Mouse (Mus musculus) kidney, postnatal 0 days (tissue): ENCODE measurements around the gene Drd1. TPM values are rescaled to one million over a fixed set of nuclear protein-coding genes. Genes with fewer than 3 reads are reported as not detected.

Experiments used
- ATAC-seq: fragments of 200-750 bp; cut with Nextera tagmentation; replicated peaks from 2 replicates; pipeline ENCODE4 v1.8.0; 2017; ENCODE audit warnings: low read depth, moderate number of reproducible peaks, moderate TSS enrichment, moderate library complexity; ENCODE audit not compliant: low FRiP score
- DNase-seq: peaks from one replicate; pipeline ENCODE4 v3.0.0-alpha.2; 2016; ENCODE audit warnings: low spot score
- H3K27ac ChIP-seq: fragments of 300-500 bp; sonication (generic); 2 replicates; pipeline ENCODE4 v1.5.1; 2014; ENCODE audit warnings: mild to moderate bottlenecking
- H3K27me3 ChIP-seq: fragments of 300-500 bp; sonication (generic); 2 replicates; pipeline ENCODE4 v1.6.1; 2014; ENCODE audit warnings: low read length, mixed read lengths; ENCODE audit not compliant: insufficient read depth
- H3K36me3 ChIP-seq: fragments of 300-500 bp; sonication (generic); 2 replicates; pipeline ENCODE4 v1.6.1; 2014; ENCODE audit warnings: low read length, mixed read lengths; ENCODE audit not compliant: insufficient read depth
- H3K4me1 ChIP-seq: fragments of 300-500 bp; sonication (generic); replicated peaks from 2 replicates; pipeline ENCODE4 v1.6.1; 2014; ENCODE audit warnings: antibody characterized with exemption, low read length, mixed read lengths; ENCODE audit not compliant: insufficient read depth
- H3K4me2 ChIP-seq: fragments of 300-500 bp; sonication (generic); 2 replicates; pipeline ENCODE4 v1.6.1; 2014; ENCODE audit warnings: mild to moderate bottlenecking, low read length, moderate library complexity, mixed read lengths
- H3K4me3 ChIP-seq: fragments of 300-500 bp; sonication (generic); replicated peaks from 2 replicates; pipeline ENCODE4 v1.5.1; 2014; ENCODE audit warnings: low read depth, low read length
- H3K9ac ChIP-seq: fragments of 300-500 bp; sonication (generic); 2 replicates; pipeline ENCODE4 v1.6.1; 2014; ENCODE audit warnings: low read depth, low read length
- H3K9me3 ChIP-seq: fragments of 300-500 bp; sonication (generic); replicated peaks from 2 replicates; pipeline ENCODE4 v1.6.1; 2016; ENCODE audit warnings: low read length, inconsistent platforms, mixed read lengths
- CTCF ChIP-seq: IDR thresholded peaks from 2 replicates; pipeline ENCODE4 v1.5.1; 2016; ENCODE audit warnings: antibody characterized with exemption, low read depth, mild to moderate bottlenecking, moderate library complexity
- WGBS: fragments of 180-500 bp; shearing (Covaris S2); extraction: QIAGEN DNeasy Blood & Tissue Kit; methylation state at CpG from one replicate; pipeline ENCODE4 v1.1.7; 2014; 5-methylcytosine and 5-hydroxymethylcytosine counted together
- polyA plus RNA-seq: library from polyadenylated mRNA; unstranded; fragments of >200 nt; fragmentation: Nextera tagmentation; extraction: Ambion mirVana; gene quantifications from 2 replicates; pipeline ENCODE4 v1.2.1, GENCODE M21; 2015

Drd1 gene
- polyA plus RNA-seq, 1 experiment from 2014 or later: 0.33 TPM

GRCm38 (mm10) chr13:54051641-54052040 lies 3.9 kb downstream of the Drd1 start:
- 0 out of 2 replicates have a peak, but pooled peaks cover 4% of the 10 kb centered on the region for H3K27me3 ChIP-seq
- DNase-seq (no peak), ATAC-seq (no peak)
- H3K4me2 ChIP-seq: no peak overlapping the region
- TF ChIP-seq CTCF: no peak
- no peak overlapping the region for H3K9ac ChIP-seq
- 57% methylated on average over 7 of the region's 7 CpGs for WGBS
- H3K4me1 ChIP-seq: no peaks in the 10 kb centered on the region
- H3K4me3 ChIP-seq: no peak overlapping the region
- no peak overlapping the region for H3K27ac ChIP-seq
- H3K9me3 ChIP-seq: no peaks in the 10 kb centered on the region
- H3K36me3 ChIP-seq: no peaks in the 10 kb centered on the region

GRCm38 (mm10) chr13:54048679-54049352 lies 6.7 kb downstream of the Drd1 start:
- no peaks in the 10 kb centered on the region for H3K27me3 ChIP-seq

GRCm38 (mm10) chr13:54040256-54040655 lies 15.2 kb downstream of the Drd1 start:
- Histone ChIP-seq H3K4me3 (no peak overlapping the region), H3K27me3 (no peaks in the 10 kb centered on the region), H3K9ac (no peak overlapping the region), H3K27ac (no peak overlapping the region), H3K4me2 (no peak overlapping the region), H3K36me3 (no peaks in the 10 kb centered on the region), H3K9me3 (no peaks in the 10 kb centered on the region), H3K4me1 (no peaks in the 10 kb centered on the region)
- TF ChIP-seq CTCF: 0 out of 2 replicates have a peak, but pooled peaks have one; percentile 2
- WGBS: 92% methylated on average over 2 of the region's 2 CpGs
- ATAC-seq (no peak), DNase-seq (no peak)

More at GRCm38 (mm10) chr13:54048679-54049352, 6.7 kb downstream of the Drd1 start:
- H3K36me3 ChIP-seq: no peaks in the 10 kb centered on the region
- no peak for ATAC-seq
- no peak overlapping the region for H3K27ac ChIP-seq
- WGBS: 61% methylated on average over 7 of the region's 7 CpGs
- no peaks in the 10 kb centered on the region for H3K4me1 ChIP-seq
- no peak overlapping the region for H3K4me3 ChIP-seq
- no peaks in the 10 kb centered on the region for H3K9me3 ChIP-seq
- no peak overlapping the region for H3K4me2 ChIP-seq
- H3K9ac ChIP-seq: no peak overlapping the region
- no peak for DNase-seq
- TF ChIP-seq CTCF: no peak

GRCm38 (mm10) chr13:54037936-54038335 lies 17.6 kb downstream of the Drd1 start:
- no peak for ATAC-seq
- no peaks in the 10 kb centered on the region for H3K9me3 ChIP-seq
- no peak overlapping the region for H3K9ac ChIP-seq
- H3K4me1 ChIP-seq: no peaks in the 10 kb centered on the region
- DNase-seq: no peak
- WGBS: 58% methylated on average over 4 of the region's 4 CpGs
- no peak overlapping the region for H3K4me2 ChIP-seq
- H3K4me3 ChIP-seq: no peak overlapping the region
- H3K36me3 ChIP-seq: no peaks in the 10 kb centered on the region
- TF ChIP-seq CTCF: no peak
- H3K27ac ChIP-seq: no peak overlapping the region
- H3K27me3 ChIP-seq: no peaks in the 10 kb centered on the region

- Histone ChIP-seq H3K27ac (no peak overlapping the region), H3K9ac (no peak overlapping the region), H3K36me3 (no peaks in the 10 kb centered on the region), H3K9me3 (no peaks in the 10 kb centered on the region), H3K27me3 (no peaks in the 10 kb centered on the region), H3K4me2 (no peak overlapping the region), H3K4me3 (no peak overlapping the region), H3K4me1 (no peaks in the 10 kb centered on the region)
- TF ChIP-seq CTCF: peak; percentile 54
- 79% methylated on average over 1 of the region's 1 CpGs for WGBS
- DNase-seq (no peak), ATAC-seq (no peak)
Measured at GRCm38 (mm10) chr13:54035541-54035940, 20.0 kb downstream of the Drd1 start.

- TF ChIP-seq CTCF: no peak
- no peak overlapping the region for H3K27ac ChIP-seq
- H3K4me2 ChIP-seq: no peak overlapping the region
- H3K9me3 ChIP-seq: no peaks in the 10 kb centered on the region
- no peak overlapping the region for H3K4me3 ChIP-seq
- DNase-seq (no peak), ATAC-seq (no peak)
- 79% methylated on average over 4 of the region's 4 CpGs for WGBS
- H3K9ac ChIP-seq: no peak overlapping the region
- no peaks in the 10 kb centered on the region for H3K4me1 ChIP-seq
- no peaks in the 10 kb centered on the region for H3K27me3 ChIP-seq
- H3K36me3 ChIP-seq: no peaks in the 10 kb centered on the region
Measured at GRCm38 (mm10) chr13:54033653-54034052, 21.9 kb downstream of the Drd1 start.

GRCm38 (mm10) chr13:54027079-54027478 lies 28.4 kb downstream of the Drd1 start:
- DNase-seq (no peak), ATAC-seq (no peak)
- H3K27ac ChIP-seq: no peak overlapping the region
- H3K9me3 ChIP-seq: no peaks in the 10 kb centered on the region
- no peaks in the 10 kb centered on the region for H3K27me3 ChIP-seq
- no peak overlapping the region for H3K4me2 ChIP-seq
- no peaks in the 10 kb centered on the region for H3K36me3 ChIP-seq
- H3K9ac ChIP-seq: no peak overlapping the region
- H3K4me1 ChIP-seq: no peaks in the 10 kb centered on the region
- no peak overlapping the region for H3K4me3 ChIP-seq
- TF ChIP-seq CTCF: no peak
- WGBS: 57% methylated on average over 7 of the region's 7 CpGs
